Mouse (Mus musculus) E14TG2a.4 (cell line): ENCODE measurements around the gene Zfand2a.

Experiments used
- CTCF ChIP-seq: conservative IDR thresholded peaks from 2 replicates; pipeline ENCODE4 v1.5.1; 2014; ENCODE audit warnings: low read length
- NANOG ChIP-seq: IDR thresholded peaks from 2 replicates; pipeline ENCODE4 v1.6.1; 2014; ENCODE audit warnings: borderline replicate concordance, low read length, mixed read lengths
- POU5F1 ChIP-seq: IDR thresholded peaks from 2 replicates; pipeline ENCODE4 v1.6.1; 2014; ENCODE audit warnings: low read length, borderline replicate concordance

DNA sequence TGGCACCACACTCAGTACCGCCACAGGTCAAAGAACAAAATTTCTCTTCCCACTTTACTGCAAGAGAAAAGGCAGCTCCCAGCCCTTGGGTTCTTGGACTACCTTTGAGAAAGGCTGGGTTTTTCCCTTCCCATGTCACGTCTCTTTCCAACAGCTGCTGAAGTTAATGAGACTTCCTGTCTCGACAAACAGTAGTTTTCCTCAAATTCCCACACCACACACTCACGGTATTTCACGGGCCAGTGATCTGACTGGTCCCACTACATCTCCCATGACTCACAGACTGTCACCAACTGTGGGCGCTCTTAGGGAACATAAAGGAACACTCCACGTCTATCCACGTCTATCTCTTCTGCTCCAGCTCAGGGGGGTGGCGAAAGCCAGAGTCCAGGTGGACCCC is 59.2 kb downstream of the Zfand2a start:
- TF ChIP-seq CTCF (no peak), POU5F1 (no peak), NANOG (no peak)
